Mouse (Mus musculus) retina, postnatal 1 day (tissue): ENCODE results near the gene Fars2.
"Not testable (repeated sequence)": the region's sequence is repeated elsewhere in the genome, so short reads cannot be mapped to it uniquely, and the experiment has no call there.

Experiments used
- DNase-seq: peaks from one replicate; pipeline ENCODE4 v3.0.0-alpha.2; 2012

Fars2 gene

DNA sequence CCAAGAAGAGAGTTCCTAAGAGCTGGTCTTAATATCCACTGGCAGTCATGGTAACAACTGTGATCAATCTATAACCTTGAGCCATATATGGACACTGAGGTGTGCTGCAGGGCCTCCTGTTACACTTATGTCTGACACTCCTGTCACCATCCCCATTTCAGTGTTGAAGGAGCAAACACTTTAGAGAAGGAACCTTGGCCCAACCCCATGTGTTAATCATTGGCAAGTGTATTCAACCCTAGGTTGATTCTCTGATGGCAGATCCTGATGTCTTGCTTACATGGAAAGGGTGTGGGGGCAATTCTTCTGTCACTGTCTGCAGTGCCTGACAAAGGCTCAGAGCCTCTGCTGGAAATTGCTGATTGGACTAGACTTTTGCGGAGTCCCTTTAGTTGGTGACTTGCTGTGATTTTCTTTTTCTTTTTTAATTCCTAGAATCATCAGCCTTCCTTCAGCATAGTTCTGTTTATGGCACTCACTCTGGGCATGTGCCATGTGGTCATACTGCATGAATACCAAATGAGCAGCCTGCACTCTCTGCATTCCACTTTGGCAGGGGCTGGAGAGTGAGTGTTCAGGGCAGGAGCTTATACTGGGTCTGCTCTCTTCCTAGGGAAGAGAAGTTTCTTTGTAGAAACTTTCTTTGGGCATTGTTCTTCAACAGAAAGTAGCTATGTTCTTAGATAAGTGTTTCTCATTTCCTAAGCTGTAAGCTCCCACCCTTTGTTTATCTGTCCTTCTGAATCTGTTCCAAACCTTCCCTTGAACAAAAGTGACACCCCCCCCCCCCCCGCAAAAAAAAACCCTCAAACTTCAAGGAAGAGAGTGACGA lies 181.0 kb downstream of the Fars2 start:
- DNase-seq, result peak; percentile 11

DNA sequence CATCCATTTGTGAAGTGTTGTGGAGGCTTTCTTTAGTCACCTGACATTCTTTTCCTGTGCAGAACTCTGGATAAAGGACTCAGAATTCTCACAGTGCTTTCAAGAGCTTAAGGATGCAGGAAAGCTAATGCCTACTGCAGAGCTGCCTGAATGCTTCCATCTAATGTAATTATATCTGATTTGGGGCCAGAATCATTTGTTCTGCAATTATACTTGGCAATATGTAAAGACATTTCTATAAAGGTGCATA lies 181.5 kb downstream of the Fars2 start:
- DNase-seq, result no peak

DNA sequence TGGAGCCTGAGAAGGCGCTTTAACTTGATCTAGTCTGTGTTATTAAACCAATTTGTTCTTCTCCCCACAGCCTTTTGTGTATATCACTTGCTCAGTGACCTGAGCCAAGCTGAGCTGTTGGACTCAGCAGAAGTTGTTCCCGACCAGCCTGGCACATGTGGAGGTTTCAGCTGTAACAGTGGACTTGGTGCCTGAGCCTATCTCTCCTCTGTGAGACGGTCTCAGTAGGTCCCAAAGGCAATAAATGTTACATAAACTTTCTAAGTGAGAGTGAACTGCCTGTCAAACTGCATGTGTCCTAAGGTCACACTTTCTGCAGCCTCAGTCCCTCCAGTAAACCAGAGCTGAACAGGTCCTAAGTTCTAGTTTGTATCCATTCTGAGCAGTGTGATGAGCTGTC lies 185.6 kb downstream of the Fars2 start:
- DNase-seq, result no peak

DNA sequence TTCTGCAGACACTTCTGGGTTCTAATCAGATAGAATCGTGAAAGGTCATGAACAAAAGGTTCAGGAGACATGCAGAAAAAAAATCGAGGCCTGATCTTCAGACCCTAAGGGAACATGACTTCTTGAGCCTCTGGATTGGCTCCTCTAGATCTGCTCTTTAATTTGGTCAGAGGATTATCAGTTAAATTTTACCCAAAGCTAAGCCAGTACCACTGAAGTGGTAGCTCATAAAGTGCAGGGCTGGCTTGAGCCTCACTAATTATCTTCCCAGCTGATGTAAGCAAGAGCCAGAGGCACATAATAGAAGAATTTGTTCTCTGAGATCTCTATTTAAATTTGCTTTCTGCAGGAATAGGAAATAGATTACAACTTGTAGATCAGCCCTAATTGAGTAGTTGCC lies 188.1 kb downstream of the Fars2 start:
- DNase-seq, result no peak

DNA sequence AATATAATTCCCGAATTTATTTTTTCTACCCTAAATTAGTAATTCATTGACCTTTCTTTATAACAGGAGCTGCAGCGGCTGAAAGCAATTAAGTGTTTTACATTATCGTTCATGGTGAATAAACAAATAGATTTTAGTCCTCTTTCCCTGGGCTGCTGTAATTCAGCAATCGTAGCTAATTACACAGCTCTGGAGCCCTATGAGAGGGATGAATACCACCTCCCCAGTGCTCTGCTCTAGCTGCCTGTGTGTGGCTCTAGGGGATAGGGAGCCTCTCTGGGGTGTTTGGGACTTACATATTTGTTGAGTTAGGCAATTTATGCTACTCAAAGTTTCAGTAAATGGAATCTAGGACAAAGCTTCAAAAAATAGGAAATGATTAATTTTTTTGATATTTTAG lies 190.2 kb downstream of the Fars2 start:
- DNase-seq, result no peak

DNA sequence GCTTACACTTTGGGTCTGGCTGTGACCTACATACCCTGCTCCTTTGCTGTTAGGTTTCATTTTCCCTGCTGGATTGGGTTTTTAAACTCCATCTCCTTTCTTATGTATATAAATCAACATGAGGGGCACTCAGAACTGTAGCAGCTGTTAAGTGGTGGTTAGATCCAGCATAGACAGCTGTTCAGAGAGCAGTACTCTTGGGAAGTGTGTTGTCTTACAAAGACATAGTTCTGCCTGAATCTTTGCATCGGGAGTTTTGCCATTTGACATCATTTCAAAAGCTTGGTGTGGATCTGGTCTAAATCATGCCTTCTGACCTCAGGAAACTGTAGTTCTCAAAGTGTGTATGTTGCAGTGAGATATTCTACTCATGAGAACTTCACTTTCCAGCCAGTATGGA lies 191.9 kb downstream of the Fars2 start:
- no peak for DNase-seq

DNA sequence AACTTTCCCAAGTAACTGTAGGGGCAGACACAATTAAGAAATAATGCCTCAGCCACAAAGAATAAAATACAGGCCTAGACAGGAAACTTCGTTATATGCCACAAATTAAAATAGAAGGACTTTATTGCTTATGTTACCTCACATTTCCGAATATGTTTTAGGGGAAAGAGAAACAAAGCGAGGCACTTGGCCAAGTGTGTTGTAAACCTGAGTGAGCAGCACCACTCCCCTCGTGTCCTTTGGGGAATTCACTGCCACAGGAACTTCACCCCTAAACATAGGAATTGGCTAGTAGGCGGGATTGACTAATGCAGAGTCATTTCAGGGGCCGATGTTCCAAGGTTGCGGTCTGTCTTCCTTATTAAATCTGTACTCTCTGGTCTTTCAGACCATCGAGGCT lies 197.0 kb downstream of the Fars2 start:
- no peak for DNase-seq

DNA sequence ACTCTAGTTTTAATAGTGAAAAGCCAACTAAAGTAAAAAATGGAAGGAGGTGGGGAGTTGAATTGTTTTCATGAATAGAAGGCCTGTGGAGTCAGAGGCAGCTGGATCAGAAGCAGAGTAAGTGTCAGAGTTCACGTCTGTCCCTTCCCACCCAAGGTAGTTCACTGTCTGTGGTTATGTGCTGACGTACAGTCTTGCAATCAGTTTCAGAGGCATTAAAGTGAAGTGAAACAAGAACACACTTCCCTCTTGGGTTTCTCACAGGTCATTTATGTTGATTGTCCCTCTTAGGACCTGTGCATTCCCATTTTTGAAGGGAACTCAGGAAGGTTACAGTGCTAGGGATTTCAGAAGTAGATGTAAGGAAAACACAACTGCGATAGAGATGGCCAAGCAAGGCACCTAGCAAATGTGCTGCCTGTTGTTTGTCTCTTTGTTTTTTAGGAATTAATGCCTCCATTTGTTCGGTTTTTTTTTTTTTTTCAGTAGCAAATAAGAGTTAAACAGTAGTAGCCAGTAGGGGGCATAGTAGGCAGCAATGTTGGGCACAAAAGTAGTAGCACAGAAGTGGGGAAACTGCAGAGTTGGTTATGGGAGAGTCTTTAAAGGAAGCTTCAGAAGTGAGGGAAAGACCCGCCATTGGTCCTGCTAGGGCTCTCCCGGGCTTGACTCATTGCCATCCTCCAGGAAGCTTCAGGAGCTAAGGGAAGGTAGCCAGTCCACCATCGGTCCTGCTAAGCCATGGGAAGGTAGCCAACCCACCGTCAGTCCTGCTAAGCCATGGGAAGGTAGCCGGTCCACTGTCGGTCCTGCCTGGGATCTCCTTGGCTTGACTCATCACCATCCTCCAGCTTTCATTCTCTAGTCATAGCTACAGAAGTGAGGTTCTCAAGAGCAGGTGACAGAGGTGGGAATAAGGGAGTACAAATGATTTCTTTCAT lies 197.9 kb downstream of the Fars2 start:
- no peak for DNase-seq

DNA sequence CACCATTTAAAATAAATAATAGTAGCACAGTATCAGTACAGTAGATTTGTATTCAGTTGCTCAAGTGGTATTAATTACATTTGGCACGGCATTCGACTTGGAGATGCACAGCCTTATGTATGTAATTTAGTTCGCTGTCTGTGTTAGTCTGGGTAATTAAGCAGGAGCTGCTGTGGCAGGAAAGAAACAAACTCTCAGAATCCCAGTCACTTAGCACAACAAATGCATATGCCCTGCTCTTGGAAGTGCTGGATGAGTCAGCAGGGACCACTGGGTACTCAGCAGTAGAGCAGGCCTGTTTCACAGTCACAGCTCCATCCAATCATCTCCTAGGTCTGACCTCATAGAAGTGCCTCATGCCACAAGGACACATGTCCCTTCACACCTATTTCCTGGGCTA lies 200.6 kb downstream of the Fars2 start:
- DNase-seq, result no peak

DNA sequence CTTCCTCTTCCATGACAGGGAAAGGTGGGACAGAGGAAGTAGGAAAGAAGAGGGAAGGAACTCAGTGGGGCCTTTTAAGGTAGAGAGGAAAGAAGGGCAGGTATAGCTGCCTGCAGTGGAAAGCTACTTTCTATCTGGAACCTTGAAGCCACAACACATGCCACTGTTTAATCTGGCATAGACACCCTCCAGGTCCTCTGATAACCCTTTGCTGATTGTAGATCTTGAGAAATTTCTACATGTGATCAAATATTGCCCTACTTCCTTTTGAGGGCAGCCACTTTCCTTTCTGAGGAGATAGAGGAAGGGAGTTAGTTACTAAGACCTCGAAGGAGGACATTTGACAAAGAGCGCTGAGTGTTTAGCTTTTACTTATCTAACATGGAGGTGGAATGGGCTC lies 207.4 kb downstream of the Fars2 start:
- no peak for DNase-seq

DNA sequence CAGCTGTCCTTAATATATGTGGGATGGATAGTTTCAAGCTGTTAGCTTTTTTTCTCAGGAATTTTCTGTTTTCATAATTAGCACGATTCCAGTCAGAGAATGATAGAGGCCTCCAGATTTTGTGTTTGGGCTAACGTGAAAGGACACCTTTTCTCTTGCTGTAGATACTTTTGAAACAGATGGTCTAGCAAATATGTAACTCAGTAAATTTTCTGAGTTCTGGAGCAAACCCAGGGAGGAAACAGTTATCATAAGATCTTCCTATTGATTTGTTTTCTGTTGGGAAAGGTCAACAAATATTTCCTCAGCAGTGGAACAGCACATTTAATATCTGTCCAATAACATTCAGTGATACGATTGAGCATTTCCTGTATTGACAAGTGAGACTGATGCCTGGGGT lies 209.3 kb downstream of the Fars2 start:
- DNase-seq, result no peak

DNA sequence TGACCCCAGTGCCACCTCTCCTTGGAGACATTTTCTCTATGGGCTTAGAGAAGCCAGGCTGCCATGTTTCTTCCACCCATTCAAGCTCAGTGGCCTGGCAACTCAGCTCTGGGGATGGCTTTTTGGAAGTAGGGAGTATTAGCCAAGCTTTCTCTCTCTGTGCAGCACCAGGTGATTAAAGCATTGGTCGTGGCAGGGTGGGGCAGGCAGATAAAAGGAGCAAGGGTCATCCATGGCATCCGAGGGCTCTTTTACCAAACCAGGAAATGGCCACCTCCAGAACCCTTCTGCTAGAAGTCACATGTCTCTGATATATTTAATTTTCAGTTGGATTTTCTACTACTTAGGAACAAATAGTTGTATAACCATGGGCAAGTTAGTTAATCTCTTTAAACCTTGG lies 212.7 kb downstream of the Fars2 start:
- DNase-seq, result no peak

DNA sequence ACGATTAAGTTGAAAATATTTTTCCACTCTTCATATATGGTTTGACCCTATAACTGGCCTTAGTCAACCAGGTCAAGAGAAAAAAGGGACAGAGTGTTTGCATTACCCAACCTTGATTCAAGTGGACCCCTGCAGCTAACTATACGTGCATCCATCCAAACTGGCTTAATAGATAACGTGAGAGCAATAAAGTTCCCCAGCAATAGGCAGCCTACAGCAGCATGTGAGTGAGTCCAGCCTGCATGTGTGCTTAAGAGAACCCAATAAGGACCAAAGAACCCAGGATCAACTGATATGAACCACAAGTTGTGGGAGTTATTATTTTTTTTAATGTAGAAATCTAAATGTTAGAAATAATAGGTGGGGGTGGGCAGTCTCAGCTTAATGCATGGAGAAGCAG lies 213.3 kb downstream of the Fars2 start:
- DNase-seq, result no peak

DNA sequence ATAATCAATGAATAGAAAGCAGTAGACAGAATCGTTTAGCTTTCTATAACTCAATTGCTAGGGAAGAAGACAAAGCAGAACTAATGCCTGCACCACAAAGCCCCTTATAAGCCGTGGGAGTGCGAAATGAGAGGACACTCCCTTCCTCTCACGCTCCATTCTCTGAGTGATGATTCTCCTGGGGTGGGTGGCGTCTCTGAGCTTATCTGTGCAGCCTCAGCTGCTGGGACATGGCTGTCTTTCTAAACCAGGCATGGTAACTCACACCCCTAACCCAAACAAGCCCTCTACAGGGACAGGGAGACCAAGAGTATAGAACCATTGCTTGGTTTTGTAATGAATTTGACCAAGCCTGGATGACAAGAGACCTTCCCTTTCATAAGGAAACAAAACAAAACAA lies 217.5 kb downstream of the Fars2 start:
- DNase-seq, result no peak

DNA sequence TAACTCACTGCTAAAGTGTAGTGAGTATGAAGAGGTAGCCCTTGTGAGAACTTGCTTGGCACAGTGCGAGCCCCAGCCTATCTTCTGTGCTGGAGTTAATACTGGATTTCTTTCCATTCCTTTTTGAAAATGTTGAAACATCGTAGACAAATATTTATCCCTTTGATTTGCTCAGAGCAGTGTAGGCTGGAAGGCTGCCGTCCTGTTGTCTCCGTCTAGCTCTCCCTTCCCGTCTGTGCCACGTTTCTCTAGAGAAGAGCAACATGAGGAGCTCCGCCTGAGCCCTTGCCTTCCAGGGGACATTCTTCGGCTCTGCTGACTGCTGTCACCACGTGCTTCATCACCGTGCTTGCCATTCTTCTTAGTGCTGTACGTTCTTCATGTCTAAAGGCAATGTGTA lies 234.3 kb downstream of the Fars2 start:
- DNase-seq, result no peak

DNA sequence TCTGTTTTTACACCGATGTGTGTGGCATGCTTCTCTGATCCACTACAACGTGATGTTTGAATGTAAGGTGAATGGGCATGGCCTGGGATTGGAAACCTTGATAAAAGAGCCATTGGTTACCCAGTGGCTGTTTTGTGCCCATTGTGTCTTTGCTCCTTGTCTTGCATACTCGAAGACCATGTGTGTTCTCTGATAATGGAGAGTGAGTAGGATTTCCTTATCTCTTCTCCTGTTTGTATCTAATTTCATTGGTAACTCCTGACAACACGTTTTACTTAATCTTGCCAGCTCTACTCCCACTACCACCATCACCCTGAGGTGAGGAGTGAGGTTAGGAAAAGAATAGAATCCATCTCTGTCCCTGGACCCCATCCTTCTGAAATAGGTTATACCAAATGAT lies 240.3 kb downstream of the Fars2 start:
- DNase-seq, result no peak

DNA sequence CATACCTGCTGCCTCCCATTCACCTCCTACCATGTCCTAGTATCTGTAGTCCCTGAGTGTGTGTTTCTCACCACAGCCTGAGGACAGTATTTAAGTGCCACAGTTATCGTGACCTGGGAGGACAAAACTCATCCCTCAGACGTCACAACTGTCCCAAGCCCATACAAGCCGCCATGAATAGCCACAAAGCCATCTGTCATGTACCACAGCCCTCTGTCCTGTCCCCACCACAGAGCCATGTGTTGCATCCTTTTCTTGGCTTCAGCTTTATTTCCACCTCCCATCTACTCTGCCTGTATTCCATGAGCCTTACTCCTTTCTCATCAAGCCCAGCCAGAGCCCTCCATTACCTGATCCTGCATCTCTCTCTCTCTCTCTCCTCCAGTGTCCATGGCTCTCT lies 244.2 kb downstream of the Fars2 start:
- no peak for DNase-seq

DNA sequence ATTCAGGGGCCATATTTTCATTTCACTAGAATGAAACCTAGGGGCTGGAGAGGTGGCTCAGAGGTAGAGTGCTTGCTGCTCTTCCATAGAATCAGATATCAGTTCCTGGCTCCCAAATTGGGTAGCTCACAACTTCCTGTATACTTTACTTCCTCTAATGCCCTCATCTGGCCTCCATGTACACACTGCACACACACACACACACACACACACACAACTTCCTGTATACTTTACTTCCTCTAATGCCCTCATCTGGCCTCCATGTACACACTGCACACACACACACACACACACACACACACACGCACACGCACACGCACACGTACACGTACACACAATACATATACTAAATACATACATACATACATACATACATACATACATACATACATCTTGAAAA lies 248.5 kb downstream of the Fars2 start:
- not testable (repeated sequence) for DNase-seq

DNA sequence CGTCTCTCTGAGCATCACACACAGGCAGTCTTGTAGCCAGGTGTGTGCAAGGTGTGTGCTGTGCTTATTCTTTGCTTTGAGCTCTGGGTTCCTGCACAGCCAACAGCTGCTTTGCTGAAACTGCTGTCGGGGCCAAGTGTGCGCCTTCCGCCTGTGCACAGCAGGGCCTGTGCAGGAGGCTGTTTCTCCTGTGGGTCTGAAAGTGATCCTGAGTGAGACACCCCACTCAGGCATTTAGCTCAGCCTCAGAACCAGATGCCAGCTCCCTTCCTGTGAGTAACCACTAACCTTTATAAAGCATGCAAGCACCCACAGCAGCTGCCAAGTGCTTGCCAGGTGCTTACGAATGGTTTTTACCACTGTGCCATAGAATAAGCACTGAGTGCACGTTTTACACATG lies 249.1 kb downstream of the Fars2 start:
- DNase-seq, result no peak

DNA sequence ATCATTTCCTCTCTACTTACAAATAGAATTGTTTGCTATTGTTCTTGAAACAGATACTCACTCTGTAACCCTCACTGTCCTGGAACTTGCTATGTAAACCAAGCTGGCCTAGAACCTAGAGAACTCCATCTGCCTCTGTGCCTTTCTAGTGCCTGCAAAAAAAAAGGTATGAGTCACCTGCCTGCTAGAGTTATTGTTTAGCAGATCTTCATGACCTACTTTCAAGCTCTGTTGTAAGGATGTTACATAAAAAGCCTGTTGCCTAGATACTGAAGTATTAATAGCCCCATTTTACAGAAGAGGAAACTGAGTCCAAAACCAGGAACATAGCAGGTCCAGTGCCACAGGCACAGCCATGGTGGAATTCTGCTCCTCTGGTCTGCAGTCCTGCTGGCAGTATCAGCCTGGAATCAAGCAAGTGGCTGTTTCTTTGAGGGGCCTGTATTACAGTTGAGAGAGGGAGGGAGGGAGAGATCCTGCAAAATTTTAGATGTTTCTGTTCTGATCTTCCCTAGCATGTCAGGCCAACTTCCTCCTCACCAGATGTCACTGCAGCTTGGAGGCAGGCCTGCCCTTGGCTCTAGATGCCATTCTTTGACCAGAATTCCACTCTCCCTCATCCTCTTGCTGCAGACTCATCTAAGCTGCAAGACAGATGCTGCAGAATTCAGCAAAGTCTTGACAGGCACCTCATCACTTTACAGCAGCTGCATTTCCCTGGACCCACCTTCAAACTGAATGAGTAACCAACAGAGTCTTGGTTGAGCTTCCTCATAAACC lies 250.7 kb downstream of the Fars2 start:
- DNase-seq, result no peak

DNA sequence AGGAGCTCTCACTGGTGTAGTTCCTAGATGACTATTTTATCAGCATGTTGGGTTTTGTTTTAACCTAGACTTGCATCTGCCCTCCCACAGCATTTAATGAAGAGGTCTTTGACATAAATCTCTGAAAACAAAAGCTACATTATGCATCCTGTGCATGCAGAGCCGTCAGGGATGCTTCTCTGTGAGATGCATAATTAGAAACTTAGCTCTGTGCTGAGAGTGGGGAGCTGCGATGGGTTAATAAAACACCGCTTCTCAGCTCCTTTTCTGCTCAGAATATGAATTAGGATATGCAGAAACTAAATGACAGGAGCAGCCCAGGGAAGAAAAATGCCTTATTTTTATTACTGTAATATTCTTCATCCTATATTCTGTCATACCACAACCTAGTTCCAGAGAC lies 251.6 kb downstream of the Fars2 start:
- DNase-seq, result peak; percentile 18

DNA sequence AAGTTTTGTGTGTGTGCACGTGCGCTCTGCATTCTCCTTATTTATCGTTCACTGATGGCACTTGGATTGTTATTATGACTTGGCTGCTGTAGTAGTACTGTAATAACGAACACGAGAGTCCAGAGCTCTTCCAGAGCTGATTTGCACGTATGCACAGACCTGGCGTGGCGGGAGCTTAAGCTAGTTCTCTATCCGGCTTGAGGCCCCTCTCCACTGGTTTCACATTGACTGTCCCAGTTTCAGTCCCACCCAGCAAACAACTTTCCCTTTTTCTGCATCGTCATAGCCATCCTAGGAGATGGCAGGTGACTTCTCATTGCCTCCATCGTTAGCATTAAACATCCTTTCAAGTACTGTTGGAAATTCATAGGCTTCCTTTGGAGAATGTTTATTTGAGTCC lies 252.2 kb downstream of the Fars2 start:
- peak; percentile 24 for DNase-seq

DNA sequence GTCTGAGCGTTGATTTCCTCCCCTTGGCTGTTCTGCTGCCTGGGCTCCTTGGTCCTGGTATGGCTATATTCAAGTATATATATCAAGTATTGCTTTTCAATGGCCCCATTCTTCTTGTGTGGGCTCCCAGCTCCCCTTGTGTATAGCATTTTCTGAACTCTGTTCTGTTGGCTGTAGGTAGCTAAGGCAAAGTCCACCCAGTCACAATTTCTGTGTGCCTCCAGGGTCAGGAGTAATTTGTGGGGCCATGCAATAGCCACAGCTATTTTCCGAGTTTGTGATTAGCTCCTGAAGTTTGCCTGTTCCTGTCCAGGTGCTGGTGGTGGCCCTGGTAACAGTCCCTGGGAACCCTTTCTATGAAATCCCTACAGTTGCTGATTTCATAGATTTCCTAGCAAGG lies 266.0 kb downstream of the Fars2 start:
- no peak for DNase-seq

DNA sequence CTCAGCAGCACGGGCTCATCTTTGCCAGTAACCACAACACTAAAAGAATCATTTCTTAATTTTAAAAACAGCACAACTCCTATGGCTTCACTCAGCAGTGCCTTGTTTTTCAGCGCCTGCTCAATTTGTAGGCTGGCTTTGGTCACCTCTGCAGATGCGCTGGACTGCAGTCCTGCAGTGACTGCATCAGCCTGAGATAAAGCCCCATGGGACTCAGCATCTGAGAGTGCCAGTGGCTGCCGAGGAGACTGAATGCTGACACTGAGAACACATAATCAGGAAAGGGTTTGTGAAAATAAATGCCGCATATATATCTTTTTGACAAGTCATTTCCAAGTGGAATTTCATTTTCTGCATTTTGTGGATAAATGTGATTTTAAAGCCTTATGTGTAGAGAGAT lies 268.9 kb downstream of the Fars2 start:
- no peak for DNase-seq
